Mouse (Mus musculus): ENCODE measurements around the gene Eif5a.
A peak's percentile ranks its signal among the peaks of the same experiment; 100 is the strongest.
"Not testable (repeated sequence)": the region's sequence is repeated elsewhere in the genome, so short reads cannot be mapped to it uniquely, and the experiment has no call there.

Gene Eif5a

DNA sequence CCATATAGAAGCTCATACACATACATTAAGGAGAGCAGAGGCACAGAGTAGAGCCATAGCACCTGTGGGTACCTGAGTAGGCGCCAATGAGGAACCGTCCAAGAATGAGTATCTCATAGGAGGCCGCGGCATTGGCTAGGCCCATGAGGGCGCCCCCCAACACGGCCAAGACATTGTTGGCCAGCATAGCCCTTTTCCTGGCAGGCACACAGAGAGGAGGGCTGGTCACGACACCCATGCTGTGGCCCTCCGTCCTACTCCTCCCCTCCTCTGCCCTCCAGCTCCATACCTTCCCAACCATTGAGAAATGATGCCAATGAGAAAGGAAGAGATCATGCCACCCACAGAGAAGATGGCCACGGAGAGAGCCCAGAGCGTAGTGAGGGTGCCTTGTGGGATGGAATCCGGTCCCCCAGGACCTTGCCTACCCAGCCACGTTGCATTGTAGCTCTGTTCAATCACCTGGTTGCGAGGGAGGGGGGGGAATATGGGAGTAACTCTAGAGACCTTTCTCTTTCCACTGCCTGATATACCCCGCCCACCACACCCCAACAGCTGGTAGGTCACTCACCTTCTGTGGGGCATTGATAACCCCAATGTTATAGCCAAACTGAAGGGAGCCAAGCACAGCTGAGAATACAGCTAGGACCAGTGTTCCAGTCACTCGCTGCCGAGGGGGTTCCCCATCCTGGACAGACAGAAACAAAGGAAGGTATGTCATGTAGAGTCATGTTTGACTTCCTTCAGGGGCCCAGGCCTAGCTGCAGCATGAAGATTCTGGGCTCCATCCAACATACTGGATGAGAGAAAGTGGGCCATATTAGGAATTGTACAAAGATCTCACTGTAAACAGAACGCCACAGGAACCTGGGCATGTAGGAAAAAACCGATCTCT is 24.5 kb upstream of the Eif5a start:
- DNase-seq (ENCODE audit: low spot score): no peak

DNA sequence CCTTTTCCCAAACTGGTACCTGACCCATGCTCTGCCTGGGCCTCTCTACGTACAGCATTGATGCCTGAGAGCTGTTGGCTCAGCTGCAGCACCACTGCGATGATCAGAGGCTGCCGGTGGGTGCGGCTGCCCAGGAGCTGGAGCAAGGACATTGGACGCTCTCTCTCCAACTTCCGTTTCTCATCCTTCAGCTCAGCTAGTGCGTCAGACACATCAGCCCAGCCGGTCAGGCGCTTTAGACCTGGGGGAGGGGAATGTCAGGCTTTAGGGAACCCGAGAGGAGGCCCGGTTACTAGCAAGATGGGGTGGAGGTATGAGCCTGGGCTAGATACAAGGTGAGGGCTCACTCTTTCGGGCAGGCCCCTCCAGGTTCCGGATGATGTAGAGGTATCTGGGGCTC is 23.5 kb upstream of the Eif5a start:
- DNase-seq (ENCODE audit: low spot score): no peak

DNA sequence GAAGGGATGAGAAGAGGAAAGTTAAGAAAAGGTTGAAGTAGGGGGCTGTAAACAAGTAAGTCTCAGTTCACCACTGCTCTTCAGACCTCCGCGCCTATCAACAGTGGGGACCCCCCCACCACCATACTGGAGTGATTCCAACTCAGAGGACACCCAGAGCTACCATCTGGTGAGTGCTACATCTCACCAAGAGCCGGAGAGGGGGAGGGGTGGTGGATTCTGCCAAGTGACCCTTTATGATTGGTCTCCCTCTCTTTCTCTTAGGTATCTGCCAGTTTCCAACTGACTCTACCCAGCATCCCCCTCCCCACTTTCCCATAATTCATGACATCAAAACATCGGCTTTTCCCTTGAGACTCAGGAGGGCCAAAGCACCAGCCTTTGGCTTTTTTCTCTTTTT is 19.2 kb upstream of the Eif5a start:
- DNase-seq (ENCODE audit: low spot score): no peak

DNA sequence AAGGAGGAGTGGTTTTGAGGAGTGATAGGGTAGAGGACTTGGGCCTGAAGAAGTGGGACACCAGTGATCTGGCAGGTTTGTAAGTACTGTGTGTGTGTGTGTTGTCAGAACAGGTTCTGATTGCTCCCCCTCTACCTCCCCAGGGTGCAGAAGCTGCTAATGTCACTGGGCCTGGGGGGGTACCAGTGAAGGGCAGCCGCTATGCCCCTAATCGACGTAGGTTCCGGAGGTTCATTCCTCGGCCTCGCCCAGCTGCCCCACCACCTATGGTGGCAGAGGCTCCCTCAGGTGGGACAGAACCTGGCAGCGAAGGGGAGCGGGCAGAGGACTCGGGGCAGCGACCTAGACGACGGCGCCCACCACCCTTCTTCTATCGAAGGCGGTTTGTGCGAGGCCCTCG is 18.0 kb upstream of the Eif5a start:
- DNase-seq (ENCODE audit: low spot score): no peak

DNA sequence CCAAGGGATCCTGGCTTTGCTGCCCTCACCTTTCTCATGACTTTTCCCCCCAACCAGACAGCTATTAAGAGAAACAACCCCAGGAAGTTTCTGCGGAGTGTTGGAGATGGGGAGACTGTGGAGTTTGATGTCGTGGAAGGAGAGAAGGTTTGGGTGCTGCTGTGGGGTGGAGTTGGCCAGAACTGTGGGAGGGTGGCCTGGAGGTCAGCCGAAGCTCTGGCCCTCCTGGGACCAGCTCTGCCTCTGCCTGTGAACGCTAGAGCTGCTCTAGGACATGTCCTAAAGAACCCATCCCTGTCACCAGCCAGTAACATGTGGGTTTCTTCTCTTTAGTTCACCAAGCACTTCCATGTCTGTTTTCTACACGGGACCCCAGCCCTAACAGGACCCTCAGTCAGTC is 17.4 kb upstream of the Eif5a start:
- no peak for DNase-seq (ENCODE audit: low spot score)

DNA sequence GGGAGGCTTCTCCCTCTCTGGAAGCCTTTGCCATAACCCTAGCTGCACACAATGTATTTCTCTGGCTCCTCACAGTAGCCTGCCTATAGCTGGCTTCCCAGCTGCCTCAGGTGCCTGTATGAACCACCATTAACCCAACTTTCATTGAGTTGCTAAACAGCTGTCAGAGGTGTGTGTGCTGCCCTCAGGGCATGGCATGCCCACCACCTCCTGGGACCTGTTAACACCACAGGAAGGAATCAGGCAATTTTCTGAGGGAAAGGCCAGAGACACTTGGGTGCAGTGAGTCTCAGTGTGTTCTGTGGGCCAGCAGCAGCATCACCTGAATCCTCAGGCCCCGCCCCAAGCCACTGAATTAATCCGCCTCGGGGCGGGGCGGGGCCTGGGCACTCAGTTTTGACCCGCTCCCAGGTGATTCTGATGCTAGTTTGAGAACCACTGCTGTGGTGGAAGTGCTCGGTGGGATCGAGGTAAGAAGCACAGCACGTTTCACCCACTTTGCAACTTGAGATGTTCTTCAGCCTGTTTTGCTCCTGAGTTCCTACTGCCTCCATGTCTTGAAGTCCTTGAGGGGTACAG is 16.7 kb upstream of the Eif5a start:
- no peak for DNase-seq (ENCODE audit: low spot score)

DNA sequence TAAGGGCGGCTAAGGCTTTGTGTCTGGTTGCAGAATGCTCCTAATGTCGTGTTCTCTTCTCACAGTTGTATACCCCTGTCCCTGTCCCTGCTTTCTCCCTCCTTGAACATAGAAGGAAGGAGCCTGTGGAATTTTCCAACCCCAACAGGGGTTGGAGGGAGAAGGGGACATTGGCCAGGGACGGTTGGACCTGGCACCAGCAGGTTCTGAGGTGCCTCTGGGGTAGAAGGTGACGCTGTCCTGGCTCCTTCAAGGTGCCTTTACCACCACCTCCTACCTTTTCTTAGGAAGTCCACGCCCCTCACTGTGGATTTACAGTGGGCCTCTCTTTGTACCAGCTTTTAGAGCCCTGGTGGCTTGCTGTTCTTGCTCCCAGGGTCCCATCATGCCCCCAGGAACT is 16.1 kb upstream of the Eif5a start:
- no peak for DNase-seq (ENCODE audit: low spot score)

DNA sequence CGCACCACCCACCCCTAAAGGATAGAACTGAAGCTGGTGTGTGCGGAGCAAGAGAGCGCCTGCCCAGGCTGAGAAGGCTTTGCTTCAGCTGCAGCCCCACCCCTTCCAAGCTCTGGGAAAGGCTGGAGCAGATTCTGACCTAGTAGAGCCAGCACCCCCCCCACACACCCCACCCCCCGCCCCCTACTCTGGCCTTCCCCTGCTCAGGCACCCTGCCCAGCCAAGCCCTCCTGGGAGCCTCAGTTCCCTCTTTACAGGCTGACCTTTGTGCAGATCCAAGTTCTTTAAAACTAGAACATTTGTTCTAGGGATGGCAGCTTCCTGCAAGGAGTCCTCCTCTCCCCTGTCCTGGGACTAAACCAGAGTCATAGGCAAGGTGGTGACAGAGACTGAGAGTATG is 15.6 kb upstream of the Eif5a start:
- DNase-seq (ENCODE audit: low spot score): no peak

DNA sequence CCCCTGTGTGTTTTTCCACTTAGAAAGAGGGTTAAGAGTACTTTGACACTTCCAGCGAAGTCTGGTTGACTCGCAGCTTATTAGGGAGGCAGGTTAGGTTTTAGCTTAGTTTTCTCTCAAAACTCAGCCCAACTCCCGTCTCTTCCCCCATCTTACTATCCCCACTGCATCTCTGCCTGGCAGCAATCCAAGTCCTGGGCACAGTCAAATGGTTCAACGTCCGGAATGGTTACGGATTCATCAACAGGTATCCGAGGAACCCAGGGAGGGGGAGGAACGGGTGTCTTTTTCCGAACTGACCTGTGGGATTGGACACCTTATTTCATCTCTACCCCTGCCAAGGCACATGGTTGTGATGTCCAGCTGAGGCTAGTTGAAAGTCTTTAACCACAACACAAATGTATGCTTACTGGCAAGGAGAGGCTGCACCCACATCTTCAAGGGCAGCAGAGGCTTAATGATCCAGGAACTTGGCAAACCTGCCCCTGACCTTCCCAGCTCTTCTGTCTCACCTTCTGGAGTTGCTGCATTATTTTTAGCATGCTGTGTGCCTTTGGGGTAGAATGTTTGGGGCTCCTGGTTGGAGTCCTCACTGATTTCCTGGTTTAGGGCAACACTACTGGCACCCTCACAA is 15.1 kb upstream of the Eif5a start:
- no peak for DNase-seq (ENCODE audit: low spot score)

DNA sequence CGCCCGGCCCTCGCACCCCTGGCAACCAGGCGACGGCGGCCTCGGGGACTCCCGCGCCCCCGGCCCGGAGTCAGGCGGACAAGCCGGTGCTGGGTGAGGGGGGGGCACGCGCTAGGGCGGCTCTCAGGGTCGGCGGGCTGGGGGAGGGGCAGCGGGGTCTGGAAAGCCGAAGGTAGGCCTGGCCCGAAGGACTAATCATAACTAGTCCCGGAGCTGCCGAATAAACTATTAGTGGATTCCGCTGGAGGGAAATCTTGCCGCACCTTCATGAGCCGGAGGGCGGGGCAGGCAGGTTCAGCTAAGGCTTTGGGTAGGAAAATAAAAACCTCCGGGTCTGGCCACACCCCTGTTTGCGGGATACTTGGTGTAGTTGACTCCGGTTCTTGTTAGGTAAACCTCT is 14.4 kb upstream of the Eif5a start:
- no peak for DNase-seq (ENCODE audit: low spot score)

DNA sequence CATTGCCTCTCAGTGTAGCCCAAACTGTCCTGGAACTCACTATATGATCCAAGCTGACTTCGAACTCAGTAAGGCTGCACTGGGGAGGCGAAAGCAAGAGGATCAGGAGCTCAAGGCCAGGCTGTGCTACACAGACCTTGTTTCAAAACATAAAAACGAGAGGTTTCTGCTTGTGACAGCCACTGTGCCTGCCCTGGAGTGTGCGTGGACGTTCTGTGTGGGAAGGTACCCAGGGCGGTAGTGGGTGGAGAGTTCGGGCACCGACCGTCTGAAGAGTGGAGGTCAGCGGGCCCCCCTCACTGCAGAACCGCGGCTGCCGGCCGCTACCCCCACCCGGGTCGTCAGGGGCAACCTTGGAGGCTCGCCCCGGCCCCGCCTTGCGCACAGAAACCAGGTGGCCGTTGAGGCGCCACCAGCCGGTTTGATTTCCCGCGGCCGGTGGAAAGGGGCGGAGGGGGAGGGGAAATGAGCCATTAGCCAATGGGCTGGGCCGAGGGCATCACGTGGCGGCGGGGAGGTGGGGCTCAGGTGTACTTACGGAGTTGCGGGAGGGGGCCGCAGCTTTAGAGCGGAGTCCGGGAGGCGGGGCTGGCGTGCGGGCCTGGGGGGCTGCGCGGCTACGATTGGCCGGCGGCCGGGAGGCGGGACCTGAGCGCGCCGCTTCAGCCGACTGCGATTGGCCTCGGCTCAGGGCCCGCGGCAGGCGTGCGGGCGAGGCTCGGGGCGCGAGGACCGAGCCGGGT is 13.6 kb upstream of the Eif5a start, which contains the start of gene Ybx2:
TSS of gene Ybx2 (plus strand) at position 660 of the 743 bp plus-strand sequence.
- no peak for DNase-seq (ENCODE audit: low spot score)

DNA sequence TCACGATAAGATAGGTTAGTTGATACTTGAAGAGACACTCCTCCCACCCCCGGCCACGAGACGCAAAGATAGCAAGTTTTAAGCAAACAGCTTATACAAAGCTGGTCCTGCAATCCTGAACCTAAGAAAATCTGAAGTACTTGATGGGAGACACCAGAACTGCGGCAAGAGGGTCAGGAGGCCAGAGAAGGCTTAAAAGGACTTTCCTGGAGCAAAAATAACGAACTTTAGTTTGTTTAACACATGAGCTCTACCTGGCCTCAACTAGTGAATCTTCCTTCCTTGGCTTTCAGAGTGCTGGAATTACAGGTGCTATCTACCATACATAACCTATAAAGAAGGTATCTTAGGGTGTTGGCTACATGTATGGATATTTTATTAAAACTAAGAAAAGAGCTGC is 12.9 kb upstream of the Eif5a start:
- no peak for DNase-seq (ENCODE audit: low spot score)

DNA sequence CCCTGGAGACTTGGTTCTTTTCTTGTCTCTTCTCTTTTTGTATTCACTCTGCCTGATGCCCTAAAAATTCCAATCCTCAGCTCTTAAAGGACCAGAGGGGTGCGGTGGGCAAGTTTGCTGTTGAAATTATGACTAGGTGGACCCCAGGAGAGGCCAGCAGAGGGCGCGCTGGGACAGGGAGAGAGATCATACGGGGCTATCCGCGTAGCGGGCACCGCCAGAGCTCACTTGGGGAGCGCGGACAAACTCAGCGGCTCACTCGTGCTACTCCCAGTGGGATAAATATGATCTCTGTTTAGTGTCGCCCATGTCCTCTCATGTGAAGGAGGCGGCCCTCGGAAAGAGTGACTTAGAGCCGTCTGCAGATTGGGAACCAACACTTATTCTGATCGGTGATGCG is 12.4 kb upstream of the Eif5a start:
- peak; percentile 89 for DNase-seq (ENCODE audit: low spot score)

DNA sequence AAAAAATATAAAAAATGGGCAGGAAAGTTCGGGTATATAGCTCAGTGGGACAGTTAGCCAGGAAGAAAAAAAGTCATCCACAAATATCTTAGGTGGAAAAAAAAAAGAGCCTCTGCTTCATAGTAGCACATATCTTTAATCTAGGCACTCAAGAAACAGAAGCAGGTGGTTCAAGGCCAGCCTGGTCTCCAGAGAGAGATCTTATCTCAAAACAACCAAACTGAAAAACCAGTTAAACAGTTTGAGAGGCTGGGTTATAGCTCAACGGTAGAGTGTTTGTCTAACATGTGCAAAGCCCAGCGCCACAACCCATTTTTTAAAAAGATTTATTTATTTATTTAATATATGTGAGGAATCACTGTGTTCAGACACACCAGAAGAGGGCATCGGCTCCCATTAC is 11.3 kb upstream of the Eif5a start:
- no peak for DNase-seq (ENCODE audit: low spot score)

DNA sequence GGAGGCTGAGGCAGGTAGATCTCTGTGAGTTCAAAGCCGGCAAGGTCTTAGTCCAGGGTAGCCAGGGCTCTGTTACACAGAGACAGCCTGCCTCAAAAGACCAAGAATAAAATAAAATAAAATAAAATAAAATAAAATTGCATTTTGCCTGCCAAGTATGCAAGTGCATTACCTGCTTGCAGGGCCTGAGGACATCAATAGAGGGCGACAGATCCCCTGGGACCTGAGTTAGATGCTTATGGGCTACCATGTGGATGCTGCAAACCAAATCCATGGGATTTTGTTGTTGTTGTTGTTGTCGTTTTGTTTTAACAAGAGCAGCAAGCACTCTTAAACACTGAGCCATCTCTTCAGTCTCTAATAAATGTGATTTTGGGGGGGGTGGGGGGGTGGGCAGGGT is 10.5 kb upstream of the Eif5a start:
- DNase-seq (ENCODE audit: low spot score): no peak

DNA sequence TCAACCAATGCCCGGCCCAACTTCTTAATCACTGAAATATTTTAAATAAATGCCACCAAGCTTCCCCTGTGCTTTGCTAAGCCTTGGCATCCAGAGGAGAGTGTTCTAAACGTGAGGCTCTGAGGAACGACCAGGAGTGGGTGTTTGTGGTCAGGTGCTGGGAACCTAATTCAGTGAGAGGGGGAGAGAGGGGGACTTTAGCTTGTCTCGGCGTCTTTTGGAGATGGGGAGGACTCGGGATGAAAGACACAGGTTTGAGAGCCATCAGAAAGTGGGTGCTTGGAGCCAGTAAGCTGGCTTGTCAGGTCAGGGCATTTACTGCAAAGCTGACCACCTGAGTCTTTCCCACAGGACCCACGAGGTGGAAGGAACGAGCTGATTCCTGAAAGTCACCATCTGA is 10.0 kb upstream of the Eif5a start:
- no peak for DNase-seq (ENCODE audit: low spot score)

DNA sequence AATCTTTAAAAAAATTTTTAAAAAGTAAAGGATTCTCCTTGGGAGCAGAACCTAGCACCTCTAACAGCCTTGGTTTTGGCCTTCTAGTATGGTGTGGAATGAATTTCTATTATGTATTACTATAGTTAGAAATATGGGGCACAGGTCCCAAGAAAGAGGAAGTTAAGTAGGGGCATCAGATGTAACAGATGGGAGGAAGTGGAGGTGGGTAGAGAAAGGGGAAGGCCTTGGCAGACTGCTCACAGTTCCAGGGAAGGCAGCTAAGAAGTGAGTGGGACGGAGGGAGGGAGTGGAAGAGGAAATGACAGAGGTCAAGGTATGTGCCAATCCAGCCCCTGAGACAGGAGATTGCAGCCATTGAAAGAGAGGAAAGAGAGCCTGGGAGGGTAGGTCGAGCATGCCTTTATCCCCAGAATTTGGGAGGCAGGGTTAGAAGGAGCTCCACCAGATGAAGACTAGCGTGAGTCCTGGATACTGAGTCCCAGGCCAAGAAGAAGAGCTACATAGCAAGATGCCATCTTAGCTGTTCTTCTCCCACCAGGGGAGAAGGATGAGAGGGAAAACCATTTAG is 9.3 kb upstream of the Eif5a start:
- no peak for DNase-seq (ENCODE audit: low spot score)

DNA sequence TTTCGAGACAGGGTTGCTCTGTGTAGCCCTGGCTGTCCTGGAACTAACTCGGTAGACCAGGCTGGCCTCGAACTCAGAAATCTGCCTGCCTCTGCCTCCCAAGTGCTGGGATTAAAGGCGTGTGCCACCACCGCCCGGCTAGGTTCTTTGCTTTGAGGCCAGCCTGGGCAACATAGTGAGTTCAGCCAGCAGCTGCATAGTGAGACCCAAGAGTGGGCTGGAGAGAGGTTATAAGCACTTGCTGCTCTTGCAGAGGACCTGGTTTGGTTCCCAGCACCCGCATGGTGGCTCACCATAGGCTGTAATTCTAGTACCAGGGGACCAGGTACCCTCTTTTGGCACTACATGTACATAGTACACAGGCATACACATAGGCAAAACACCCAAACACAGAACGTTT is 8.4 kb upstream of the Eif5a start:
- DNase-seq (ENCODE audit: low spot score): not testable (repeated sequence)

DNA sequence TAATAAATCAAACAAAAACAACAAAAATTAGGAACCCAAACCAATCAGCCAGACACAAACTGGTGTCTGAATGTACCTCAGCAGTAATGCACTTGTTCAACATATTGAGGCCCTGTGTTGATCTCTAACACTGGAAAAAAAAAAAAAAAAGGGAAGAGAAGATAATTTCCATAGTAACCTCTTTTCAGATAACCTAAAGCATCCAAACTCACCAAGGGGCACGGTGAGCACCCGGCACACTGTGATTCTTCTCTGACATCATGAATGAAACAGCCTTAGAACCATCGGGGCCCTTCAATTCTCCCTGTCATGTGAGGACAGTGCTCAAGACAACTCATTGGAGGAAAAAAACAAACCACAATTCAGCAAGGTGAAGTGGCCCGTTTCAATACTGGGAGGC is 8.0 kb upstream of the Eif5a start:
- no peak for DNase-seq (ENCODE audit: low spot score)

DNA sequence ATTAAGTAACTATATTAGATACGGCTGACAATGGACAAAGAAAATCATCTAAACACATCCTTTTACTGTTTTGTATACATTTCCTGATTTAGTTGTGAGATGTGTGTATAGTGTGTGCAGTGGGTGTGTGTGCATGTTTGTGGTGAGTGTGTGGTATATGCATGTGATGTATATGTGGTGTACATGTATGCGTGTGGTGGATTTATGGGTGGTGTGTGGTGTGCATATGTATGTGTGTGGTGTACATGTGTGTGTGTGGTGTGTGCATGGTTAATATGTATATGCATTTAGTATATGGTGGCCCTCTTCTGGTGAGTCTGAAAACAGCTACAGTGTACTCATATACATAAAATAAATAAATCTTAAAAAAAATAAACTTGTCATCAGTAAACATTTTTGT is 5.7 kb upstream of the Eif5a start:
- no peak for DNase-seq (ENCODE audit: low spot score)

DNA sequence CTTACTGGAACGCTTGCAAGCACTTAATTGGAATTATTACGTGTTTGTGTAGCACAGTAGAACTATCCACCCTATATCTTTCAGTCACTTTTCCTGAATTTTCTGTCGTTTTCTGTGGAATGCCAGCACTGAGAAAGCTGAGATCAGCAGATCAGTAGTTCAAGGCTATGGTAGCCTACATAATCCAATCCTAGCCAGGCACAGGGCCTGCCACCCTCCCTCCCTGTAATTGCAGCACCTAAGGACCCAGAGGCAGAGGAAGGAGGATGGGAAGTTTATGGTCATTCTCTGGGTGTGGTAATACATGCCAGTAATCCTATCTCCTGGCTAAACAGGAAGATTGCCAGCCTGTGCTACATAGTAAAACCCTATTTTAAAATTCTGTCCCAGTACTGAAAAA is 1.0 kb upstream of the Eif5a start:
- DNase-seq (ENCODE audit: low spot score): no peak

DNA sequence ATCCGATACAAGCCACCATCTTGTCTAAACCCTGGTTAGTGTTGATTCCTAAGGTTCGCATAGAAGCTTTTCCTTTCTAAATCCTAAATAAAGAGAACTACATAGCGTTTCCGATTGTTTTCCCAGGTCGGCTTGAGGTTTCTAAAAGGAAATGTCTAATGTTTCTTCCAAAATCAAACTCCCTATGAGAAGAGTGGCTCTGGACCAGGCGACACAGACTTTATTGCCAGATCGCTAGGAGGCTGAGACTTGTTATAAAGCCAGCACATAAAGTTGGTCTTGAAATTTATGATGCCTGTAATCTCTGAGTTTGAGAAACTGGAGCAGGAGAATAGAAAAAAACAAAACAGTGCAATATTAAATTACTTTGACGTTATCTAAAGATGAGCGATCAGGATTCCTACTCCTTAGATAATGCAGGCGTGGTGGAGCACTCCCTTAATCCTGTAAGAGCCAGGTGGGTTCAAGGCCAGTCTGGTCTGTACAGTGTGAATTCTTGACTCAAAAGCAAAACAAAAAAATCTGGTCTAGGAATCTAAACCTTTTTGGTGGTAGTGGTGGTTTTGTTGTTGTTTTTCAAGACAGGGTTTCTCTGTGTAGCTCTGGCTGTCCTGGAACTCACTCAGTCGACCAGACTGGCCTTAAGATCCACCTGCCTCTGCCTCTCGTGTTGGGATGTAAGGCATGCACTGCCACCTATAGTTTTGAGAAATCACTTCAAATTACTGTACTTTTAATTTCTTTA is 426 bp upstream of the Eif5a start:
- DNase-seq (ENCODE audit: low spot score): no peak

Data from ovary, postnatal 10 days (tissue).